Mouse (Mus musculus): ENCODE measurements around the gene Zfp553.

Gene Zfp553

GRCm38 (mm10) chr7:127273118-127273923 is 40.5 kb downstream of the Zfp553 start:
- no peak for DNase-seq

- peak; percentile 89 to 94 for DNase-seq
Observed at GRCm38 (mm10) chr7:127273925-127274789, 41.3 kb downstream of the Zfp553 start, which contains the start of gene Sephs2. TSS of gene Sephs2 (minus strand) at chr7:127274055.

- DNase-seq: no peak
Observed at GRCm38 (mm10) chr7:127276519-127276961, 43.7 kb downstream of the Zfp553 start.

- peak; percentile 35 to 49 for DNase-seq
Observed at GRCm38 (mm10) chr7:127278311-127278710, 45.5 kb downstream of the Zfp553 start.

- no peak for DNase-seq
Observed at GRCm38 (mm10) chr7:127280092-127280491, 47.2 kb downstream of the Zfp553 start.

- no peak for DNase-seq
Observed at GRCm38 (mm10) chr7:127281114-127281513, 48.3 kb downstream of the Zfp553 start.

- DNase-seq: no peak
Observed at GRCm38 (mm10) chr7:127282190-127282589, 49.3 kb downstream of the Zfp553 start.

GRCm38 (mm10) chr7:127285154-127285553 is 52.3 kb downstream of the Zfp553 start:
- DNase-seq: peak in 1 of 2 experiments; percentile 11
